Mouse (Mus musculus) left cerebral cortex, adult 18-20 months (tissue): ENCODE results near the gene Parp11. TPM values are rescaled to one million over a fixed set of nuclear protein-coding genes. Genes with fewer than 3 reads are reported as not detected.
"Not testable (repeated sequence)": the region's sequence is repeated elsewhere in the genome, so short reads cannot be mapped to it uniquely, and the experiment has no call there.

Source experiments
- DNase-seq, 2 experiments: peaks; one replicate each; pipeline ENCODE4 v3.0.0; 2021 to 2022; ENCODE audit warnings: low spot score in 2 of 2, mixed read lengths in 1 of 2
- total RNA-seq, 2 experiments: library from RNA; stranded (reverse); gene quantifications; 2 replicates each; pipeline ENCODE4 v1.2.3; 2021

Gene Parp11
- total RNA-seq, 2 experiments from 2014 or later: 35.6 to 36.7 TPM

- DNase-seq: no peak
These were observed 47.7 kb downstream of the Parp11 start for GRCm38 (mm10) chr6:127494357-127494756.

DNA sequence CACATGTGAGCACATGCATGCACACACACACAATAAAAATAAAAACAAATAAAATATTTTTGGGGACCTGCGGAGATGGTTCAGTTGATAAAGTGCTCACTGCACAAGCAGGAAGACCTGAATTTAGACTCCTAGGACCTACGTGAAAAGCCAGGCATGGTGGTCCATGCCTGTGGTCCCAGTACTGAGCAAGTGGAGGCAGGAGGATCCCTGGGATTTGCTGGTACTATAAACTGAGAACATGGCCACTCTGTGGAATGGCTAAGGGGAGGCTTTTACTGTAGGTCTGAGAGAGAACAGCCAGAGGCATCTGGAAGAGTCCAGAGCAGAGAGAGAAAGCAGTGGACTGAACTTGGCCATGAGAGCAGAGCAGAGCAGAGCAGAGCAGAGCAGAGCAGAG is 48.6 kb downstream of the Parp11 start:
- DNase-seq: no peak

DNA sequence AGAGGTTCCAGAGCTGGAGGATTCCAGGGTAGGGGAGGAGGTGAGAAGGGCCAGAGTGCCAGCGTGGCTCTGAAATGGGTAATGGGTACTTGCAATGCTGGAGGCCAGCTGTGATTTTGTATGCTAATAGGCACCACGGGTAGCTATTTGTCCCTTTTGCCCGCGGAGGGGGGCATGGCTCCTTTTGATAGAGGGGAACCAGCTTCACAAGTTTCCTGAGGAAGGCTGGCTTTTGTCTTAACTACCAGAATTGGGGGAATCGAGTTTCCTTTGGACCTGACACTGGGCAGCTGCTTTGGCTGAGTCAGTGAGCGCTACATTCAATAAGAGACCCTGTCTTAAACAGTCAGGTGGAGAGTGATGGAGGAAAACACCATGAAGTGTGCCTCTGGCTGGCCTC is 49.2 kb downstream of the Parp11 start:
- DNase-seq: no peak

DNA sequence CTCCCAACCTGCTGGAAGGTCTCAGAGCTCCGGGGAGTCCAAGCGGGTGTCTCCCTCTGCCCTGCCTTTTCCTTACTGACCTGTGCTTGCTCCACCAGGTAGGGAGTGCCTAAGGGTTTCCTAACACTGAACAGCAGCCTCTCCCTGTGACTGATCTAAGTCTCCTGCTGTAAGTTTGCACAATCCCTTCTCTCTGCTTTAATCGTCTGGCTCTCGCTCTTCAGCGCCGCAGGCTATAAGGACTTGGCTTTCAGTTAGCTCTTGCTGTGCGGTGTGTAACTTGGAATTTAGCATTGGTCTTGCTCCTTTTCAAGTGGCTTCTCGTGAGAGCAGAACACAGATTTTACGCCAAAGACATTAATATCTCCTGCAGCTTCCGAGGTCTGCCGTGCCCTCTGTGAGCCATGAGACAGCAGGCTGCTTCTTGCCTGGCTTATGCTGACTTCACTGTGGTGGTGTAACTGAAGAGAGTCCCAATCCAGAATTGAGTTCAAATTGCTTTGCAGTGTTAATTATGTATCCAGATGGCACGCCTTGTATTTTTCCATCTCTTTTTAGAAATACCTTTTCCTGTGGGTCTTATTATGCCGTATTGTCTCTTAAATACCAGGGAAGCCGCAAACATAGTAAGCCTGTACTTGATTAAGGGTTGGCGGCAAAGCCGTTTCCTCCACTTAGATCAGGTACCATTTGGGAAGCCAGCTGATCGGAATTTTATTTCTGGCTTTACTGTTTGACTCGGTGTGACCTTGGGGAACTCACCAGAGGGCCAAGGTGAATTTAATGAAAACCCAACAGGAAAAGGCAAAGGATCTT is 50.4 kb downstream of the Parp11 start:
- no peak for DNase-seq

GRCm38 (mm10) chr6:127500119-127500518 is 53.5 kb downstream of the Parp11 start:
- DNase-seq: no peak

DNA sequence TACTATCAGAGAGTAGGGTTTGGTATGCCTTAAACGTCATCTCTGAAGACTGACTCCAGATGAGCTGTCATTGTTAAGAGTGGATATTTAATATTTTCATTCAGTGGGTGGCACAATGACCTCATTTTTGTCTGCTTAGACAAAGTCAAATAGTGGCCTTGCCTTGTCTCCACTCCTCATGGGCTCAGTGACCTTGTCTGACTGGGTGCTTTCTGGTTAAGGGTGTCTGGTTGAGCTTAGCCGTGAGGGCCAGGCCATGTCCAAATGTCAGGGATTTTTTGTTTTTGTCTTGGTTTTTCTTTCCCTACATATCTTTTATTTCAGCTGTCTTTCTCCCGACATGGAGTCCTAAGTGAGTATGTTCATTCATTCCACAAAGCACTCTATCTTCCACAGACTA is 54.2 kb downstream of the Parp11 start:
- no peak for DNase-seq

- DNase-seq: peak; percentile 52 to 70
These were observed 55.9 kb downstream of the Parp11 start for GRCm38 (mm10) chr6:127502530-127502929.

DNA sequence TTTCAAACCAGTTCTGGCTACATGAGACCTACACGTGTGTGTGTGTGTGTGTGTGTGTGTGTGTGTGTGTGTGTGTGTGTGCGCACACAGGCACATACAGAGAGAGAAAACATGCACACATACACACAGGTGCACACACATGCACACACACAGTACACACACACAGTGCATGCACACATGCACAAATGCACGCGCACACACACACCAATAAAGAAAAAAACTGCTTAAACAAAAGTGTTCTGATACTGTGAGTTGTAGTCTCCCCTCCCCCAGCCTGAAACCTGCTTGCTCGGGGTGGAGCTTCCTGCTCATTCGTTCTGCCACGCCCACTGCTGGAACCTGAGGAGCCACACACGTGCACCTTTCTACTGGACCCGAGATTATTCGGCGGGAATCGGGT is 67.1 kb downstream of the Parp11 start:
- DNase-seq: not testable (repeated sequence)

DNA sequence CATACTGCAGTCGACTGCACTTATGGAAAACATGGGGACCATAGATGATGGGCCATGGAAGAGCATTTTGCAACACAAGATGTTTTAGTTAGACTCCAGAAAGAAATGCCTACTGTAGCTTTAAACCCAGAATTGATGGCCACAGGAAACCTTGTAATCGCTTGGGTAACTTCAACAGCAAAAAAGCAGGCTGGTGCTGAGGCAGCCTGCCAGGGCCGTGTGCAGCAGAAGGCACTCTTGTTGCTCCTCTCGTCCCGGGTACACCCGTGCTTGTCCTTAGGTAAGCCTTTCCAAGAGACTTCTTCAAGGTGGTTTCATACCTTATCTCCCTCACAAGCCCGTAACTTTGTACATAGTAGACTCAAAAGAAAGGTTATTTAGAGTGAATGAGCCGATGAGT is 74.5 kb downstream of the Parp11 start:
- DNase-seq: no peak

DNA sequence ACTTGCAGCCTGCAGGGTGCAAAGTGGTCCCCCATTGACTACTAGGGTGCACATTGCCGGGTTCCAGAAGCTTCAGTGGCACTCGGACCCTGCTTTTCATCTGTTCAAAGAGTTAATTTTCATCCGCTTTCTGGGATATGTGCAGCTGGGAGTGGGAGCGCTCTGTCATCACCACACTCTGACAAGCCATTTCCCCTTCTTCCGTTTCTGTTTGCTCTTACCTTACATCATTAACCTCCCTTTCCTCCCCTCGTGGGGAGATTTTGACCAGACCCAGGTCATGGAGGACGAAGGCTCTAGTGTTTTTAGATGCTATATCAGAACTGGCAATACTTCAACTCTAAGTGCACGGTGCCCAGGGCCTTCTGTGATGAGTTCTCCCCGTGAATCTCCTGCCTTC is 75.7 kb downstream of the Parp11 start:
- DNase-seq: no peak

GRCm38 (mm10) chr6:127524442-127524841 is 77.8 kb downstream of the Parp11 start:
- DNase-seq: peak; percentile 42 to 50

- DNase-seq: no peak
These were observed 82.0 kb downstream of the Parp11 start for GRCm38 (mm10) chr6:127528625-127529024.

DNA sequence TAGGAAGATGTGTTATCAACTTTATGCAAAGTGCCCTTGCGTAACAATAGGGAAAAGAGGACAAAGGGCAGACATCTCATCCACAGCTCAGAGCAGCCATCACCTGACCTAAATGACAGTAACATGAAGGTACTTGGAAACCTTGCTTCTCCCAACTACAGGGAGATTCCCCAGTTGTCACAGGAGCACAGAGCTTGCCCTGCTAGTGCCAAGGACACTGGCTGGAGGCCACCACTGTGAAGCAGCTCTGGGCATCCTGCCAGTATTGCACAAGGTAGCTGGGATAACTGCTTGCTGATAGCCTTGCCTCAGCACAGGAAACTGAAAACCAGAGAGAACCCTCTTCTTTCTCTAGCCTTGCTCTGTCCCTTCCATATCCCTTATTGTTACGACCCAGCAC is 82.8 kb downstream of the Parp11 start:
- DNase-seq: peak in 1 of 2 experiments; percentile 14

DNA sequence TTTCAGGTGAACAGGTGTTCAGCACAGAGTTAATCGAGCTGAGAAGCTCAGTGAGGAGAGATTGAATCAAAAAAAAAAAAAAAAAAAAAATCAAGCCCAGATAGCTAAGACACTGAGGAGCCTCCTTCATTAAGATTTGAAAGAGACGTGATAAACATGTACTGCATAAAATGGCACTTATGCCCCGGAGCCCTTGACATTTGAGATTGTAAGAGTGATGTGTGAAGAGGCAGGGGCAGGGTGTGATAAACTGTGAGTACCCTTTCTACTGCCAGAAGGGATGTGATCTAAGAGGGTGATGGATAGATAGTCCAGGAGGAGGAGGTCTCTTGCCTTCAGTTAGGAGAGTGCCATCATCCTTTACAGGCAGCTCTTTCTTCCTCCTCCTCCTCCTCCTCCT is 83.6 kb downstream of the Parp11 start:
- DNase-seq: no peak

DNA sequence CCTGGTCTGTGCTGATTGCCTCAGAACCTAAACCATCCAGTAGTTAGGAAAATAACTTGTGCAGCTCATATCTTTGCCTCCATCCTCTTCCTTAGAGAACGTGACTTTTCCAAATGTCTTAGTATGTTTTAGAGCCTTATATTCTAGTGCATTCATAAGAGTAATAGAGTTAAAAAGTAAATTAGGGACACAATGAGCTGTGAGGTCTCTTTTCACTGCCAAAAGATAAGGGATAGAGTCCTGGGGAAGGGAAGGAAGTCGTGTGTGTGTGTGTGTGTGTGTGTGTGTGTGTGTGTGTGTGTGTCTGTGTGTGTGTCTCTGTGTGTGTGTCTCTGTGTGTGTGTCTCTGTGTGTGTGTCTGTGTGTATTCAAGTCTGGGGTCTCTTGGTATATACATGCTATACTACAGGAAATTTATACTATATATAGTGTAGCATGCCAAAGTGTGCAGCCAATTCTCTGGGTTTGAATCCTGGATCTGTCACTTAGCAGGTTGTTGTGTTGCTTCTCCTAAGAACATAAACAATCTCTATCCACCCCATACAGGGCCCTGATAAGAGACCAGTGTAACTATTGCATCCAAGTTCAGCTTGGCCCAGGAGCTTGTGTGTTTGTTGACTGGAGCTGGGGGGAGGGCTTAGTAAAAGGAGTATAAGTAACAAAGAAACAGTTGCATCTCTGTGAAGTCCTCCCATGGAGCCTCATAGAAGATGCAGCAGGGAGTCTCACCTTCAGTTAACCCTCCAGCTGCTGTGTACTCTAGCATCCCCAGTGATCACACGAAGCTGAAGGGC is 85.0 kb downstream of the Parp11 start:
- no peak for DNase-seq

GRCm38 (mm10) chr6:127532304-127532703 is 85.7 kb downstream of the Parp11 start:
- no peak for DNase-seq

DNA sequence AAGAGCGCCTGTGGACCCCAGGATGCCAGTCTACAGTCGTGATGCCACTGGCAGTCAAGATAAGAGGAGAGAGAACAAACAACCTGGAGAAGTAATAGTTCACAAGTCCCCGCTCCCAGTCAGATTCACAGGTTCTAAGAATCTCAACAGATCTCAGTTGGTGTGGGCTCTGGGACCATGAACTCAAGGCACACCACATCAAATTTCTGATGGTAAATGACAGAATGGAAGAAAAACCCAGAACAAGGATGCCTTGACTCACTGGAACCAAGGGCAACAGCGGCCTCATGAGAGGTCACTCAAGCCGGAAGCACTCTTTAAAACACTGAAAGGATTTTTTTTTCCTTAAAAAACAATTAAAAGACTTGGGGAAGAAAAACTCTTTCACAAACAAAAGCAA is 87.1 kb downstream of the Parp11 start:
- no peak for DNase-seq

GRCm38 (mm10) chr6:127537035-127537434 is 90.4 kb downstream of the Parp11 start:
- DNase-seq: no peak

DNA sequence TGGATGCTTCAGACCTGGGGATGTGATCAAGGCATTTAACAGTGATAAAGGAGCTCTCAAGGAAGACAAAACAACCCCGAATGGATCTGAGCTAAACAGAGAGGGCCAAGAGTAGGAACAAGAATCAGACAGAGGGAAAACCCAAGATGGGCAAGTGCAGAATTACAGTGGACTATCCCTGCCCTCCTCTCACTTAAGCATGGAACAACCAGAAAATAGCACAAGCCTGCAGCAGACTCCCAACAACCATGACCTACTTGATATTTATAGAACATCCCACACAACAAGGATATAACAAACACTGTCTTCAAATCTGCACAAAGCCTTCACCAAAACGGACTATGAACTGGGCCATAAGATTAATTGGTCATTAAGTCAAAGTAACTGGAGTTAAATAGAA is 91.5 kb downstream of the Parp11 start:
- DNase-seq: no peak

DNA sequence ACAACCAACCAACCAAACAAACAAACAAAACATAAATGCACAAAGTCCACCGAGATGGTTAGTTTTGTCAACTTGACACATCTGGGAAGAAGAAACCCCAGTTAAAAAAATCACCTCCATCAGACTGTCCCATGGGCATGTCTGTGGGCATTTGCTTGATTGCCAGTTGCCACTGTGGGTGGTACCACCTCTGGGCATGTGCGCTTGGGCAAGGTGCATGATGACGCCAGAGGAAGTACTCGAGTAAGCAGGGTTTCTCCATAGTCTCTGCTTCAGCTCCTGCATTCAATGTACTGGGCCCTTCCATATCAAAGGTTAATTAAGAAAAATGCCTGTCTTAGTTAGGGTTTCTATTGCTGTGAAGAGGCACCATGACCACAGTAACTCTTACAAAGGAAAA is 92.6 kb downstream of the Parp11 start:
- DNase-seq: no peak

GRCm38 (mm10) chr6:127539659-127540058 is 93.0 kb downstream of the Parp11 start:
- no peak for DNase-seq

- no peak for DNase-seq
These were observed 93.9 kb downstream of the Parp11 start for GRCm38 (mm10) chr6:127540517-127540916.
